Mouse (Mus musculus) layer of hippocampus, postnatal 25 days (tissue): ENCODE results near the gene Hsd17b13. TPM values are rescaled to one million over a fixed set of nuclear protein-coding genes. Genes with fewer than 3 reads are reported as not detected.
"Not testable (repeated sequence)": the region's sequence is repeated elsewhere in the genome, so short reads cannot be mapped to it uniquely, and the experiment has no call there.

Experiments
- DNase-seq, 2 experiments: peaks; one replicate each; pipeline ENCODE4 v3.0.0; 2022; ENCODE audit warnings: mixed read lengths in 2 of 2, low spot score in 1 of 2; ENCODE audit errors: extremely low spot score in 1 of 2
- total RNA-seq, 2 experiments: library from RNA; stranded (reverse); gene quantifications; 2 replicates each; pipeline ENCODE4 v1.2.3; 2021

The Hsd17b13 gene
- total RNA-seq, 2 experiments from 2014 or later, result not detected

DNA sequence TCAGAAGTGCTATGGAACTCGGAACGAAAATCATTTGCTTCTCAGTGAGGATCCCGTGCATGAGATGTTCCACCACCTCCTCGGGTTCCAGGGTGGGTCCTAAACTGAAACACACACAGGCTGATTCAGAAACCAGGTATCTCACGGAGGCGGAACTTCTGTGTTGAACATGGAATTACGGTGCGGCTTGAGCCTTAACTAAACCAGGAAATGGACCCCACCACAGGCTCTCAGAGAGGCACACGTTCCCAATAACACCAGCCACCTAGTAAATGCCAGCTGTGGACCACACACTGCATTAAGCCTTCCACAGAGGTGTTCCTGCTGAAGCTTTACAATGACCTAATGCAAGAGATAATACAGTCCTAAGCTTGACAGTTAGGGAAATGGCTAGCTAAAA lies 15.6 kb upstream of the Hsd17b13 start:
- no peak for DNase-seq

- DNase-seq, result no peak
Observed at GRCm38 (mm10) chr5:103980705-103981560, 3.7 kb upstream of the Hsd17b13 start.

DNA sequence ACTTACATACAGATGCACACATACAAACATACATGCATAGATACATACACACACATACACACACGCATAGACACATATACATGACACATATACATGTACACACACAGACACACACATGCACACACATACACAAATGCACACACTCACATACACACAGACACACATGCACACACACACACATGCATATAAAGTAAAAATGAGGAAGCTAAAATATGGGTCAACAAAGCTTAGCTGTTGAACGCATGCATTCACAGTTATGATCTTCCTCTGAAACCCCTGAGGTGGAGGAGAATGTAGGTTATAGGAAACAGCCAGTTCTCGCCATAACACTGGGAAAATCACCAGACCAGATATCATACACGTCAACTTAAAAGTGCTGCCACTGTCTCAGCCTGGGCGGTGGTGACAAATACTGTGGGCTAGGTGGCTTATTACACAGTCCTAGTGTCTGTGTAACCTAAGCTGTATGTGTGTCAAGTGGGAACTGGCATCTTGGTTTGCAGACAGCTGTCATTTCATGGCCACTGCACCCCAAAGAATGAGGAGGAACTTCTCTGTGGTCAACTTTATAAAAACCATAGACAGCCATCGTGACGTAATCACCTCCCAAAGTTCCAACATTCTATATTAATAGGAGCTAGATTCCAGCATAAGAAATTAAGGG lies 829 bp upstream of the Hsd17b13 start:
- no peak for DNase-seq

GRCm38 (mm10) chr5:103975736-103976135 lies 1.5 kb downstream of the Hsd17b13 start:
- no peak for DNase-seq

DNA sequence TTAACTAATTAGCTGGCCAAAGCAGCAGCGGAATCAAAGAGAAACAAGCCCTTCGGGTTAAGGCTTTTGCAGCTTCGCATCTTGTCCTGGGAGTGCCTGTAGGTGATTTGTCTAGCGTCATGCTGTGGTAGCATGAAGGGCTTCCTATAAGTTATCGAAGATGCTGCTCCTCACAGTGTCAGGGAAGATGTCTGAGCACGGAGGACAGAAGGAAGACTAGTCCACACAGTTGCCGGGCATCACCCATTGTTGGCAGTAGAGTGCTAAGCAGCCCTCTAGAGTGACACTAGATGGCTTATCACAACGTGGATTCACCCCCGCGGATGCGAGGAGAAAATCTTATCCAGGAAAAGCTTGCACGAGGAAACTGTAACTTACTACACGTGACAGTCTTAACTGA lies 4.4 kb downstream of the Hsd17b13 start:
- no peak for DNase-seq

DNA sequence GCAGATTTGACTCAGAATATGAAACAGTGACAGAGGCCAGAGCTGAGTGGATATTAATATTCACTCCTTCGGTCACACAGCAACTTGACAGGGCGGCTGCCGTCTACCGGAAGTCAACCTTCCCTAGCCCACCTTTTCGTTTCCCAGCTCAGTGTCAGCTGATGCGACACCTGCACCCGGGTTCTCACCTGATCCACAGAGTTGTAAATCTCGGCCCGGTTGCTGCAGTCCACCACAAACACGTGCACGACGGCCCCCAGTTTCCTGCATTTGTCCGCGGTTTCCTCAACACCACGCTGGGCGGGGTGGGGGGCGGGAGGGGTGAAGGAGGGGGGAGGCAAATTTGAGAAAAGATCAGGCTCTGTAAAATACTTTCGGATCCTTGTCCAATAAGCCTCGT lies 4.8 kb downstream of the Hsd17b13 start:
- DNase-seq, result no peak

DNA sequence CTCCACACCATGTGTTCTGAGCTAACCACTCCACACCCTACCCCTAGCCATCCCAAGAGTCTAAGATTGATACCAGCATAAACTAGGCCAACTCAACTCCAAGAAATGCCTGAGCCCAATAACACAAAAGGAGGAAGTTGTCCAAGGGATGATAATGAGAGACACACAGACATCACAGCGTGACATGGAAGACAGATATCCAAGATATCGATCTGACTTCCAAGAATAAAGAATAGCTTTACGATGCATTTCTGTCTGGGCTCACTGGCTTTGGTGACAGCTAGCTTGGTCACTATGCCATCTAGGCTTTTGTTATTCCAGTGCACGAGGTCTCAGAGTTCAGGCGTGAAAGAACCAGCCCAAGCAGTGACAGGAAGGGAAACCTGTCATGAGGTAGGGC lies 6.2 kb downstream of the Hsd17b13 start:
- no peak for DNase-seq

DNA sequence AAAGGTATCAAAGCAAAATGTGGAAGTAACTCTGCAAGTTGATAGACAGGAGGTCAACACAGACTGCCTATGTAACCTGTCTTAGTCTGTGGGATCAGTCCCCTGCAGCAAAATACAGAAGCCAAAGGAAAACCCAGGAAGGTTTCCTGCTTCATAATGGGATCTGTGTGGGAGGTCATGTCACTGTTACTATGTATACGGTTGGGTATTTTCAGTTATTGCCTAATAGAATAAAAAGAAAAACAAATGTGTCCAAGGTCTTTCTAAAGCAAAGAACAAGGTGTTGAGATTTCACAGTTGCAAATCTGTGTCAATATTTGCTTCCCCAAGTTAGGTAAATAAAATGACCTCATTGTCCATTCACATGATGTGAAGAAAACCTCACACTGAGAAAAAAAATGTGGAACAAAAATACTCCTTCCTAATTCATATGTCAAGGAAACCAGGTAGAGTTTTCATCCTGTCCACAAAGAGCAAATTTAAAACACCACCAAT lies 14.2 kb downstream of the Hsd17b13 start:
- DNase-seq, result no peak

DNA sequence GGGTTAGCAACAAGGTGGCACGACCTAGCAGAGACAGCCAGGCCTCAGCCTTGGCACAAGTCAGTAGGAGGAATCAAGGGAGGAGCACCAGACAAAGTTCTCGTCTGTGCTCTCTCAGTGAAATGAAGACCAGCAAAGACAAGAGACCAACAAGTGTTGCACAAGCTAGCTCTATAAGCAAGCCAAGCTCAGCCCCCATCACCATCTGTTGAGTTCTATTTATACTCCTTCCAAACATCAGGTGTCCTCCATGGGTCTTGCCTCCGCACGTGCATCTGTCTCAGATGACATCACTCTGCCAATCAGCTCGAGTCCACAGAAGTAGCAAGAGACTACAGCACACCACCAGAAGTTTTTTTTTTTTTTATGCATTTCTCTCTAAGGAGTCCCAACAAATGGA lies 22.6 kb downstream of the Hsd17b13 start:
- no peak for DNase-seq

DNA sequence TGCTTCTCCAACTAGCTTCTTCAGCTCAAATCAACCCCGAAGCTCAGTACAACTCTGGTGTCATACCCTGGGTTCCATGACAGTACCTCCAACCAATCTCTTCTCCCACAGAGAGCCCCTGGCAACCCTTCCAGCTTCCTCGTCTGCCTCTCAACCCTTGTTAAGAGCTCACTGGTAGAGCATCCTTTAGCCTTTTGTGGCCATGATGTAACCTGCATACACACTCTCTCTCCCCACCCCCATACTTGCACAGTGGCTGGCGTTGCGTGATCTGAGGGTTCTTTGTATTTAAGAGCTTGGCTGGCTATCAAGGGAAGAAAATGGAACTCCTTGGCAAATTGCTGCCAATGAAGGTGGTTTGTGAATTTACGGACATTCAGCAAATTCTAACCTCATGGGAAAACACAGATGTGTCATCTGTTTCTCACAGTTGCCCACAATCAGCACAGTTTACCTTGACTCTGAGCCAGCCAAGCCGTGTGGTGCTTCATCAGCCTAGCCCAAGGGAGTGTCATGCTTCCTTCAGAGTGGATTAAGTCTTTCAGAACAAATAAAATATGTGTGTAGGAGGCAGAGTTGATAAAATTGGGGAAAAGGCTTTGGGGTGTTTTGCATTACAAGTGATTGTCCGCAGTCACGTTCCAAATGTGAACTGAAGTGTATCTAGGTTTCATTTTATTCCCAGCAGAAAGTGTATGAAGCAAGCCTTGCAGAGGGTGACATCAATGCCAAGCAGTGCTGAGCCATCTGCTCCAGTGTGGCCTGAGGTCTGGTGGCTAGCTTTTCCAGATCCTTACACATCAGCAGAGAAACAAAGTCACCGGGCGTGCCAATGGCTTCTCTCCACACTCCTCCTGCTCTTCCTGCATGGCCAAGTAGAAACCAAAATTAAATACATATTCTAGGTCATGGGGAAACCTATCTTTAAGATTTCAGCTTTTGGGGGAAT lies 23.8 kb downstream of the Hsd17b13 start:
- no peak for DNase-seq

DNA sequence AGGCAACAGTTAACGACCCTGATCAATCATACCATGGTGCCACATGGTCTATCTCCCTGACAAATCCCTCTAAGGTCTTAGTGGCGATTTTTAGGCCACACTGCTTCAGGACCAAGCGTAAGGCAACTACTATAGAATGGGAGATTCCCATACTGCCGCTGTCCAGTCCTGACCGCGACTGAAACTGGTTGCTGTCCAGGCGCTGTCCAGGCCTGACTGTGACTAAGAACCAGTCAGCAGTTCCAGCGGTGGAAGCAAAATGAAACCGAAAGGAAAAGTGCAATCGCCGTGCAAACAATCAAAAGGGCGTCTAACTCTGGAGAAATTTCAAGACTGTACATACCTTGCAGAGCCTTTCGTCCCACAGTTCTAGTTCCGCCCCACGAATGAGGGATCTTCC lies 27.1 kb downstream of the Hsd17b13 start:
- DNase-seq, result not testable (repeated sequence)

- no peak for DNase-seq
Observed at GRCm38 (mm10) chr5:103943183-103943582, 34.0 kb downstream of the Hsd17b13 start.

GRCm38 (mm10) chr5:103939856-103940255 lies 37.4 kb downstream of the Hsd17b13 start:
- DNase-seq, result no peak

- no peak for DNase-seq
Observed at GRCm38 (mm10) chr5:103939350-103939652, 37.9 kb downstream of the Hsd17b13 start.

- DNase-seq, result no peak
Observed at GRCm38 (mm10) chr5:103938547-103939349, 38.5 kb downstream of the Hsd17b13 start.

- no peak for DNase-seq
Observed at GRCm38 (mm10) chr5:103936906-103937589, 40.2 kb downstream of the Hsd17b13 start.

GRCm38 (mm10) chr5:103931924-103932323 lies 45.3 kb downstream of the Hsd17b13 start:
- DNase-seq, result not testable (repeated sequence)

DNA sequence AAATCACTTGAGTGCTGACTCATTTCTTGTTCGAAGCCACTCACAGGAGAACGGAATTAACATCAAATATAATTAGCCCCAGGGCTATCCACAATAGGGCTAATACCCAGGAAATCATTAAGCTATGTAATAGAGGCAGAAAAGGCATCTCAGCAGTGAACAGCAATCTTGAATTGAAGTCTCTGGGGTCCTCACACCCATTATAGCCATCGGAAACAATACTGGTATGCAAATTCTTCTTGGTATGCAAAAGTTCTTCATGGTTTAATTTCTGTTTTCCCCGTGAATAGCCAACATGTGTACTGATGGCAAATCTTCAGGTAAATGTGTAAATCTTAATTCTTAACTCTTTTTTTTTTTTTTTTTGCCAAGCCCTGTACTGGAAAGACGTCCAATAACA lies 46.7 kb downstream of the Hsd17b13 start:
- no peak for DNase-seq

- DNase-seq, result no peak
Observed at GRCm38 (mm10) chr5:103928196-103928550, 49.0 kb downstream of the Hsd17b13 start.
